Mouse (Mus musculus) midbrain, embryonic 11.5 days (tissue): ENCODE results near the gene Gm5485. TPM values are rescaled to one million over a fixed set of nuclear protein-coding genes. Genes with fewer than 3 reads are reported as not detected.

Experiments
- ATAC-seq: fragments of 200-750 bp; cut with Nextera tagmentation; 2 replicates; pipeline ENCODE4 v1.8.0; 2017; ENCODE audit warnings: moderate TSS enrichment, moderate library complexity; ENCODE audit not compliant: low FRiP score
- DNase-seq: peaks from one replicate; pipeline ENCODE4 v3.0.0; 2015; ENCODE audit warnings: low spot score; ENCODE audit errors: missing footprints
- H3K27ac ChIP-seq: fragments of 300-500 bp; sonication (generic); 2 replicates; pipeline ENCODE4 v1.5.1; 2014; ENCODE audit warnings: low read depth, low read length
- H3K27me3 ChIP-seq: fragments of 300-500 bp; sonication (generic); 2 replicates; pipeline ENCODE4 v1.6.1; 2014; ENCODE audit warnings: mild to moderate bottlenecking, low read length, moderate library complexity, mixed read lengths; ENCODE audit not compliant: control insufficient read depth, insufficient read depth
- H3K36me3 ChIP-seq: fragments of 300-500 bp; sonication (generic); 2 replicates; pipeline ENCODE4 v1.6.1; 2014; ENCODE audit warnings: mild to moderate bottlenecking, low read length, moderate library complexity, mixed read lengths; ENCODE audit not compliant: control insufficient read depth, insufficient read depth
- H3K4me1 ChIP-seq: fragments of 300-500 bp; sonication (generic); 2 replicates; pipeline ENCODE4 v1.6.1; 2014; ENCODE audit warnings: low read length; ENCODE audit not compliant: control insufficient read depth, insufficient read depth
- H3K4me2 ChIP-seq: fragments of 300-500 bp; sonication (generic); 2 replicates; pipeline ENCODE4 v1.6.1; 2014; ENCODE audit warnings: mild to moderate bottlenecking, moderate library complexity
- H3K4me3 ChIP-seq: fragments of 300-500 bp; sonication (generic); 2 replicates; pipeline ENCODE4 v1.5.1; 2014; ENCODE audit warnings: low read depth, low read length
- H3K9ac ChIP-seq: fragments of 300-500 bp; sonication (generic); 2 replicates; pipeline ENCODE4 v1.6.1; 2014; ENCODE audit warnings: low read length
- H3K9me3 ChIP-seq: fragments of 300-500 bp; sonication (generic); 2 replicates; pipeline ENCODE4 v1.6.1; 2016; ENCODE audit warnings: low read length; ENCODE audit not compliant: control insufficient read depth
- WGBS: fragments of 180-500 bp; shearing (Covaris S2); extraction: QIAGEN DNeasy Blood & Tissue Kit; methylation state at CpG from one replicate; pipeline ENCODE4 v1.1.7; 2014; 5-methylcytosine and 5-hydroxymethylcytosine counted together
- polyA plus RNA-seq: library from polyadenylated mRNA; unstranded; fragments of >200 nt; fragmentation: Nextera tagmentation; extraction: Ambion mirVana; gene quantifications from 2 replicates; pipeline ENCODE4 v1.2.1, GENCODE M21; 2014

Gene Gm5485
- polyA plus RNA-seq, 1 experiment from 2014 or later: not detected

DNA sequence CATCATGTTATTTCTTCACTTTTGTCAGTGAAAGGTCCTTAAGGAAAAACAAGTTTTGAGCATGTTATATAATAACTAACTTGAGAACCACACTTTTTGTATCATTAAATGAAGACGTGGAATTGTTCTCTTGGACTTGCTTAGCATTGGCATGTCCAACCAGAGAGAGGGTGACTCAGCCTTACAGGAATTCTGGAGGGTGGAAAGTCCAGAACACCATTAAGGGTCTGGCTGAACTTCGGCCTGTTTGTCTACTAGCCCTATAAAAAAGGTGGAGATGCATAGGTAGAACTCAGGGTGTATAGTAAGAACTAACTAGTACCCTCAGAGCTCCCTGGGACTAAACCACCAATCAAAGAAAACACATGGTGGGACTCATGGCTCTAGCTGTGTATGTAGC, 16.9 kb downstream of the Gm5485 start:
- no peak overlapping the region for H3K9ac ChIP-seq
- WGBS: 90% methylated on average over 2 of the region's 2 CpGs
- ATAC-seq: no peak

DNA sequence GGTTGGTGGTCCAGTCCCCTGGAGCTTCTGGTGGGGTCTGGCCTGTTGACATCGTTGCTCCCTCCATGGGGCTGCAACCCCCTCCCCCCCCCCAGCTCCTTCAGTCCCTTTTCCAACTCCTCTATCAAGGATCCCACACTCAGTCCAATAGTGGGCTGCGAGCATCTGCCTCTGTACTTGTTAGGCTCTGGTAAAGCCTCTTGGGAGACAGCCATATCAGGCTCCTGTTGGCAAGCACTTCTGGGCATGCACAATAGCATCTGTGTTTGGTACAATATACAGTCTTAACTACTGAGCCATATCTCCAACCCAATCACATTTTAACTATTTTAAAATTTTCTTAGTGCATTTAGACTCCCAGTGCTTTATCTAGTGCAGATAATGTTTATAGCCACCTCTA, 25.2 kb downstream of the Gm5485 start:
- 90% methylated on average over 2 of the region's 2 CpGs for WGBS
- H3K27ac ChIP-seq: no peak overlapping the region
- no peak overlapping the region for H3K4me2 ChIP-seq
- ATAC-seq (no peak), DNase-seq (no peak)
- no peaks in the 10 kb centered on the region for H3K36me3 ChIP-seq
- H3K4me3 ChIP-seq: no peak overlapping the region
- no peaks in the 10 kb centered on the region for H3K9me3 ChIP-seq
- H3K27me3 ChIP-seq: no peaks in the 10 kb centered on the region
- no peaks in the 10 kb centered on the region for H3K4me1 ChIP-seq
- H3K9ac ChIP-seq: no peak overlapping the region

More for the DNA sequence above, 16.9 kb downstream of the Gm5485 start:
- no peaks in the 10 kb centered on the region for H3K4me1 ChIP-seq
- H3K27me3 ChIP-seq: no peaks in the 10 kb centered on the region
- DNase-seq: no peak
- no peaks in the 10 kb centered on the region for H3K36me3 ChIP-seq
- no peak overlapping the region for H3K4me2 ChIP-seq
- H3K4me3 ChIP-seq: no peak overlapping the region
- H3K27ac ChIP-seq: no peak overlapping the region
- H3K9me3 ChIP-seq: no peaks in the 10 kb centered on the region

DNA sequence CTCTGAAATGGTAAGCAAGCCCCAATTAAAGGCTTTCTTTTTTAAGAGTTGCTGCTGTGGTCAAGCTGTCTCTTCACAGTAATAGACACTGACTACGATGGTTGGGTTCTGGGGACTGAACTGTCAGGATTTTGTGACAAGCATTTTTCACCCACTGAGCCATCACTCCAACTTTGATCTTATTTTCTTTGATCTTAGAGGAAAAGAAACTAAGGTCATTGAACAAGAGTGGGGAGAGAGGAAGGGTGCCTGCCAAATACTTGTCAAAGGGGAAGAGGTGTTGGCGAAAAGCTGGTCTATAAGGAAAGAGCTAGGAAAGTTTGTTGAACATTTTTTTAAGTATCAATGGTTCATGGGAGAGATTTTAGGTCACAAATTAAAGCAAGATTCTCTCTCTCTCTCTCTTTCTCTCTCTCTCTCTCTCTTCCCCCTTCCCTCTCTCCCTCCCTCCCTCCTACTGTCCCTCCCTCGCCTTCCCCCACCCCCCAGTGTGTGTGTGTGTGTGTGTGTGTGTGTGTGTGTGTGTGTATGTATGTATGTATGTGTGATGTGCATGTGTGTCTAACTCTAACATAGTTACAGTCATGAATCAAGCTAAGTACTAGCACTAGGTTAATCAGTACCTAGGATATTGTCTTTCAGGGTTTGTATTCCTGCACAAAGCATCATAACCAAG, 28.5 kb downstream of the Gm5485 start:
- H3K4me2 ChIP-seq: no peak overlapping the region
- DNase-seq: no peak
- H3K4me1 ChIP-seq: no peaks in the 10 kb centered on the region
- H3K36me3 ChIP-seq: no peaks in the 10 kb centered on the region
- no peak overlapping the region for H3K9ac ChIP-seq
- no peak overlapping the region for H3K4me3 ChIP-seq
- H3K27me3 ChIP-seq: no peaks in the 10 kb centered on the region
- no peak overlapping the region for H3K27ac ChIP-seq
- ATAC-seq: no peak
- H3K9me3 ChIP-seq: no peaks in the 10 kb centered on the region
- 83% methylated on average over 2 of the region's 3 CpGs for WGBS

DNA sequence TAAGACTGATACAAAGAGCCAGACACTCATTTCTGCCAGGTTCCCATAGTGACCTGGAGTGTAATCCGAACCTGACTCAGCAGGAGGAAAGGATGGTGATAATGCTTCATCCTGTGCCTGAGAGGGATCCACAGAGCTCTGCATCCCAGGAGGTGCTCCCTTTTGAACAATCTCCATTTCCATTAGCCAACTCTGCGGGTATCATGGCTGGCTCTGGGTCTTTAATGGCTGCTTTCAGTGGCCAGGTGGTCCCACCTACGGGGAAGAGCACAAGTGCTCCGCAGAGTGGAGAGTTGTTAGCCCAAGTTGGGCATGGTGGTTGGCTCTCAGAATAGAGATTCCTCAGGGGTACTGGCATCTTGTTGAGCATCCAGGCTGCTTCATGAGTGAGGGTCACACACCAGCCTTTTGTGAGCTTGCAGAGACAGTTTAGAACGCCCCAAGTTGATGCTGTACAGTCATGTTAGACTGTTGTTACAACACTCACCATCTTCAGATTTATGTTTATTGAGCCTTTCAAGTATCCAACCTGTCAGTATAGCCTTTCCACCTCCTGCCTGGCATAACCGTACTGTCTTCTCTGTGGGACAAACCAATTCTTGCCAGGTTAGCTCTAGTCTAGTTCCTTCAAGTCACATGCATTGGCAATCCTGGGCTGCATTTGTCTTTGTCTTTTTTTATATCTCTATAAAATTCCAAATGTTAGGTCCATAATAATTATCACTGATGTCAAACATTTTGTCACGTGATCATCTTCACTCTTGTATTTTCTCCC, 38.3 kb downstream of the Gm5485 start:
- no peaks in the 10 kb centered on the region for H3K9me3 ChIP-seq
- no peak for ATAC-seq
- no peaks in the 10 kb centered on the region for H3K36me3 ChIP-seq
- no peak overlapping the region for H3K27ac ChIP-seq
- DNase-seq: no peak
- no peaks in the 10 kb centered on the region for H3K27me3 ChIP-seq
- H3K4me3 ChIP-seq: no peak overlapping the region
- 79% methylated on average over 7 of the region's 7 CpGs for WGBS
- H3K9ac ChIP-seq: no peak overlapping the region
- H3K4me1 ChIP-seq: no peaks in the 10 kb centered on the region
- H3K4me2 ChIP-seq: no peak overlapping the region

DNA sequence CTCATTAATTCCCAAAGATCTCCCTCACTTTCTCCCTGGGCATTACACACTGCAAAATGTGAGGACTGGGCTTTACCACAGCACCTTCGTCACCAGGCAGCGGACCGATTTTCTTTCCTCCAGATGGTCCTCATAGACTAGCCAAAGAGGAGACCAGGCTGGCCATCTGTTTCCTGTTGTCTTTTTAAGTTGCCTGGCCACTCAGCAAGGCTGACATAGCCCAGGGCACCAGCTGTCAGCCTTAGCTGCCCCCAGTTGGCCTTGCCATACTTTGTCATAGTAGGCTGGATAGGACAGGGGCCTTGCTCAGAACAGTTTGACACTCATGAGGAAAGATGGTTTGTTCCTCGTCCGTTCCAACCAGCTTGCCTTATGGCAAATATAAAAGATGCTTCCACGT, 39.8 kb downstream of the Gm5485 start:
- Histone ChIP-seq H3K9ac (no peak overlapping the region), H3K4me1 (no peaks in the 10 kb centered on the region), H3K36me3 (no peaks in the 10 kb centered on the region), H3K27me3 (no peaks in the 10 kb centered on the region), H3K27ac (no peak overlapping the region), H3K4me3 (no peak overlapping the region), H3K4me2 (no peak overlapping the region), H3K9me3 (no peaks in the 10 kb centered on the region)
- WGBS: 84% methylated on average over 6 of the region's 6 CpGs
- ATAC-seq (no peak), DNase-seq (no peak)

DNA sequence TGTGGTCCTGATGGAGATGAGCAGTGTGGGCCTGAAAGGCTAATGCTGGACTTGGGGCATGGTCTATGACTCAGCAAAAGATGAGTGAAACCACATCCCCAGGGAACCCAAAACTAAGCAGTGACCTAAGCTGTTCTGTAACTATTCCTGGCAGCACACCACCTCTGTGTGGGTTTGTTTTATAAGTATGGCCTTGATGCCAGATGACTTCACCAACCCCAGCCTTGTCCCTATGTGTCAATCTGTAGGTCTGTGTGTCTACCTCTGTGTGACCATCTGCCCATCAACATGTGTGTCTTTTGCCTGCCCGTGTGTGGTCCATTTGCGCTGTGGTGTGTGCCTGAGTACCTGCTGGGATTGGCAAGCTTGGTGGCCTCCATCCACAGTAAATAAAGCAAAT, 44.1 kb downstream of the Gm5485 start:
- Histone ChIP-seq H3K4me2 (no peak overlapping the region), H3K4me3 (no peak overlapping the region), H3K27me3 (no peaks in the 10 kb centered on the region), H3K4me1 (no peaks in the 10 kb centered on the region), H3K36me3 (no peaks in the 10 kb centered on the region), H3K9me3 (no peaks in the 10 kb centered on the region), H3K9ac (no peak overlapping the region), H3K27ac (no peak overlapping the region)
- no peak for DNase-seq
- WGBS: 90% methylated on average over 2 of the region's 2 CpGs
- no peak for ATAC-seq

DNA sequence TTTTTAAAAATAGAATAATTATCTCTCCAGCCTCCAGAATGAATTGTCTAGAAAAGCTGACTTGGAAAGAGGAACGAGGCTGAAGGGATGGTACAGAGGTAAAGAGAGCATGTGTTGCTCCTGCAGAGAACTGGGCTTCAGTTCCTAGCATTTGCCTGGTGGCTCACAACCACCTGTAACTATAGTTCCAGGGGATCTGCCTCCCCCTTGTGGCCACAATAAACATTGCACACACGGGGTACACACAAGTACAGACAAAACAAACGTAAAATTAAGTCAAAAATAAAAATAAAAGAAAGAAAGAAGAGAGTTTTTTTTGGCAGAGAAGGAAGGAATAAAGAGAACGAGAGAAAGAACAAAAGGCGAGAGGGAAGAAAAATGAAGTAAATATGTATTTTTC, 45.4 kb downstream of the Gm5485 start:
- ATAC-seq (no peak), DNase-seq (no peak)
- Histone ChIP-seq H3K4me1 (no peaks in the 10 kb centered on the region), H3K9ac (no peak overlapping the region), H3K4me2 (no peak overlapping the region), H3K27ac (no peak overlapping the region), H3K27me3 (no peaks in the 10 kb centered on the region), H3K9me3 (no peaks in the 10 kb centered on the region), H3K4me3 (no peak overlapping the region), H3K36me3 (no peaks in the 10 kb centered on the region)
- WGBS: 87% methylated on average over 5 of the region's 5 CpGs

DNA sequence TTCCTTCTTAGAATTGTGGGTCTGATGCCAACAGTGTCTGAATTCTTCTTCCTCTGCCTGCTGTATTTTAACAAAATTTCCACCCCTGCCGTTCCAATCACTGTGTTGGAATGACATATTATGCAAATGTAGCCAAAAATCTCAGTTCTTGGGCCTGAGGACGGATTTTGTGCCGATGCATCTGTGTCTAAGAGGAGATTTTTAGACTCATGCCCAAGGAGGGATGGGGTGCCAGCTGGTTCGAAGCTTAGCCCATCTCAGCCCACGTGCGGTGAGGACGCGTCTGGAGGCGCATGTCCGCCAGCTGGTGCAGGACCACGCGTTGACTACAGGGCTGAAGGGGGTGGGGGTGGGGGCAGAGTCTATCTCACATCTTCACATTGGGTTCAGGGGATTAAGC, 51.3 kb downstream of the Gm5485 start:
- no peaks in the 10 kb centered on the region for H3K27me3 ChIP-seq
- H3K9ac ChIP-seq: no peak overlapping the region
- 93% methylated on average over 12 of the region's 12 CpGs for WGBS
- no peak for ATAC-seq
- H3K4me1 ChIP-seq: no peaks in the 10 kb centered on the region
- H3K36me3 ChIP-seq: no peaks in the 10 kb centered on the region
- no peak overlapping the region for H3K4me2 ChIP-seq
- no peak overlapping the region for H3K4me3 ChIP-seq
- H3K9me3 ChIP-seq: no peaks in the 10 kb centered on the region
- no peak overlapping the region for H3K27ac ChIP-seq
- no peak for DNase-seq

DNA sequence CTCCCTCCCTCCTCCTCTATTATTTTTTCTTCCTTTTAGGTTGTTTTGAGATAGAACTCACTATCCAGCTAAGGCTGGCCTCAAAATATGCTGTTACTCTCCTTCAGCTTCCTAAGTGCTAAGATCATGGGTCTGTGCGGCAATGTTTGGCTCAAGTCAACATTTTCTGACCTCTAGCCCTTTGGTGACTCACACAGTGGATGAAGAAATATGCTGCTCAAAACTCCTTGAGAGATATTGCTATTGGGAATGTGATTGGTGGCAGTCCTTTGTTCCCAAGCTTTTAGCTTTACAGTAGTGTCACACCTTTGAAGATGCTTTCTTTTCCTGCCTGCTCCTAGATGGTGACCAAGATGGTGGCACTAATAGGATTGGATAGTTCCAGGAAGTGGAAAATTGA, 55.8 kb downstream of the Gm5485 start:
- no peaks in the 10 kb centered on the region for H3K4me1 ChIP-seq
- no peaks in the 10 kb centered on the region for H3K9me3 ChIP-seq
- no peak overlapping the region for H3K27ac ChIP-seq
- no peak overlapping the region for H3K4me2 ChIP-seq
- WGBS: 94% methylated on average over 1 of the region's 1 CpGs
- H3K9ac ChIP-seq: no peak overlapping the region
- no peaks in the 10 kb centered on the region for H3K36me3 ChIP-seq
- H3K4me3 ChIP-seq: no peak overlapping the region
- no peaks in the 10 kb centered on the region for H3K27me3 ChIP-seq
- DNase-seq (no peak), ATAC-seq (no peak)
